Mouse (Mus musculus): ENCODE results near the gene Akap13. TPM values are rescaled to one million over a fixed set of nuclear protein-coding genes. Genes with fewer than 3 reads are reported as not detected.

Akap13 gene
- polyA plus RNA-seq, 1 experiment from 2014 or later, result 24.3 TPM

DNA sequence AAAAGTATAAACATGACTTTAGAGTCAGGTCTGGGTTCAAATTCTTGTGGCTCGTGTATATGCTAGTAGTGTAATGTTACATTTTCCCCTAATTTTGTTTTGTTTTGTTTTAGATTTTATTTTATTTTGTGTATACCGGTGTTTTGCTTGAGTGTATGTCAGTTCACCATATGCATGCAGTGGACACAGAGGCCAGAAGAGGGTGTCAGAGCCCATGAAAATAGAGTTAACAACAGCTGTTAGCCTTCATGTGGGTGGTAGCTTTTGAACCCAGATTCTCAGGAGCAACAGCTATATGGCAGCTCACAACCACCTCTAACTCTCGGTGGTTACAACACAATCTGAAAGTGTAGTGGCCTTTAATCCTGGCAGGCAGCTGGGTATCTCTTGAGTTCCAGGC lies 66.9 kb downstream of the Akap13 start:
- 79% methylated on average over 3 of the region's 3 CpGs for WGBS
- no peak overlapping the region for H3K9ac ChIP-seq (ENCODE audit: low read depth, low read length)
- peaks cover 24% of the 10 kb centered on the region for H3K4me1 ChIP-seq (replicated peaks; ENCODE audit: insufficient read depth, low read length)
- H3K4me2 ChIP-seq (ENCODE audit: low read length), result no peak overlapping the region
- H3K27me3 ChIP-seq (ENCODE audit: insufficient read depth, low read length), result no peaks in the 10 kb centered on the region
- H3K9me3 ChIP-seq (replicated peaks; ENCODE audit: low read length), result no peaks in the 10 kb centered on the region
- ATAC-seq (replicated peaks; ENCODE audit: low FRiP score, low read depth) (no peak), DNase-seq (ENCODE audit: low spot score) (no peak)
- TF ChIP-seq CTCF (IDR thresholded peaks at IDR 0.05; ENCODE audit: low read depth), result peak; percentile 38
- no peaks in the 10 kb centered on the region for H3K36me3 ChIP-seq (ENCODE audit: insufficient read depth, low read length)
- no peak overlapping the region for H3K4me3 ChIP-seq (replicated peaks; ENCODE audit: low read depth, low read length)
- H3K27ac ChIP-seq, result no peak overlapping the region

- no peak for ATAC-seq (replicated peaks; ENCODE audit: low FRiP score, low read depth)
Observed at GRCm38 (mm10) chr7:75524789-75525569, 69.6 kb downstream of the Akap13 start.

GRCm38 (mm10) chr7:75525716-75526401 lies 70.5 kb downstream of the Akap13 start:
- no peaks in the 10 kb centered on the region for H3K36me3 ChIP-seq (ENCODE audit: insufficient read depth, low read length)
- TF ChIP-seq CTCF (IDR thresholded peaks at IDR 0.05; ENCODE audit: low read depth), result no peak
- no peak overlapping the region for H3K4me3 ChIP-seq (replicated peaks; ENCODE audit: low read depth, low read length)
- H3K27ac ChIP-seq, result 0 out of 2 replicates have a peak overlapping the region, but pooled peaks have one; percentile 19
- no peak overlapping the region for H3K9ac ChIP-seq (ENCODE audit: low read depth, low read length)
- no peaks in the 10 kb centered on the region for H3K27me3 ChIP-seq (ENCODE audit: insufficient read depth, low read length)
- H3K4me2 ChIP-seq (ENCODE audit: low read length), result no peak overlapping the region
- no peaks in the 10 kb centered on the region for H3K9me3 ChIP-seq (replicated peaks; ENCODE audit: low read length)
- ATAC-seq (replicated peaks; ENCODE audit: low FRiP score, low read depth) (no peak), DNase-seq (ENCODE audit: low spot score) (peak; percentile 64)
- 31% methylated on average over 4 of the region's 4 CpGs for WGBS
- H3K4me1 ChIP-seq (replicated peaks; ENCODE audit: insufficient read depth, low read length), result peaks cover 22% of the 10 kb centered on the region

More at GRCm38 (mm10) chr7:75524789-75525569, 69.6 kb downstream of the Akap13 start:
- Histone ChIP-seq H3K27me3 (ENCODE audit: insufficient read depth, low read length) (no peaks in the 10 kb centered on the region), H3K9ac (ENCODE audit: low read depth, low read length) (no peak overlapping the region), H3K4me2 (ENCODE audit: low read length) (no peak overlapping the region), H3K4me1 (replicated peaks; ENCODE audit: insufficient read depth, low read length) (peaks cover 22% of the 10 kb centered on the region), H3K9me3 (replicated peaks; ENCODE audit: low read length) (no peaks in the 10 kb centered on the region), H3K27ac (peak overlapping the region; percentile 60), H3K4me3 (replicated peaks; ENCODE audit: low read depth, low read length) (no peak overlapping the region), H3K36me3 (ENCODE audit: insufficient read depth, low read length) (no peaks in the 10 kb centered on the region)
- no peak for TF ChIP-seq CTCF (IDR thresholded peaks at IDR 0.05; ENCODE audit: low read depth)
- peak; percentile 91 for DNase-seq (ENCODE audit: low spot score)

DNA sequence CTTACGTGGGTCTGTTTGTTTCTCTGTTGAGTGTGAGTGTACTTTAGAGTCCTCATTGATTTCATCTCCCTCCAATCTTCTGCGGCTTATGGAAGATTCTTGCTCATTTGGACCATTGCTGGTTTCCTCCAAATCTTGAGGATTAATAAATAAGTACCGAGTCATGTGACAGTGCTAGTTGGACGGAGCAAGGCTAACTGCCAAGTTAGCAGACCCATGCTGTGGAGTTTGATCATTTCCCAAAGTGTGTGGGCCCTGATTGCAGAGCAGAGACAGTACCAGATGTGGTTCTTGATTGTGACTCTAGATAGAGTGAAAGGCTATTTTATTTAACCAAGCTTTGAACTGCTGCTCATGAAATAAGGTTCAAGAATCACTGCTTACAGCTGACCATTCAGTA lies 73.4 kb downstream of the Akap13 start:
- TF ChIP-seq CTCF (IDR thresholded peaks at IDR 0.05; ENCODE audit: low read depth), result no peak
- WGBS, result 72% methylated on average over 4 of the region's 4 CpGs
- no peak for DNase-seq (ENCODE audit: low spot score)

GRCm38 (mm10) chr7:75529857-75530437 lies 74.6 kb downstream of the Akap13 start:
- Histone ChIP-seq H3K27me3 (ENCODE audit: insufficient read depth, low read length) (no peaks in the 10 kb centered on the region), H3K36me3 (ENCODE audit: insufficient read depth, low read length) (no peaks in the 10 kb centered on the region), H3K9me3 (replicated peaks; ENCODE audit: low read length) (no peaks in the 10 kb centered on the region), H3K9ac (ENCODE audit: low read depth, low read length) (no peak overlapping the region), H3K4me2 (ENCODE audit: low read length) (no peak overlapping the region), H3K4me3 (replicated peaks; ENCODE audit: low read depth, low read length) (no peak overlapping the region), H3K27ac (no peak overlapping the region), H3K4me1 (replicated peaks; ENCODE audit: insufficient read depth, low read length) (peaks cover 12% of the 10 kb centered on the region)
- no peak for TF ChIP-seq CTCF (IDR thresholded peaks at IDR 0.05; ENCODE audit: low read depth)
- no peak for DNase-seq (ENCODE audit: low spot score)
- no peak for ATAC-seq (replicated peaks; ENCODE audit: low FRiP score, low read depth)
- WGBS, result 76% methylated on average over 7 of the region's 7 CpGs

More for the DNA sequence above, 73.4 kb downstream of the Akap13 start:
- no peak overlapping the region for H3K4me3 ChIP-seq (replicated peaks; ENCODE audit: low read depth, low read length)
- no peaks in the 10 kb centered on the region for H3K9me3 ChIP-seq (replicated peaks; ENCODE audit: low read length)
- no peaks in the 10 kb centered on the region for H3K36me3 ChIP-seq (ENCODE audit: insufficient read depth, low read length)
- no peak overlapping the region for H3K27ac ChIP-seq
- H3K9ac ChIP-seq (ENCODE audit: low read depth, low read length), result no peak overlapping the region
- H3K4me2 ChIP-seq (ENCODE audit: low read length), result no peak overlapping the region
- peaks cover 15% of the 10 kb centered on the region for H3K4me1 ChIP-seq (replicated peaks; ENCODE audit: insufficient read depth, low read length)
- H3K27me3 ChIP-seq (ENCODE audit: insufficient read depth, low read length), result no peaks in the 10 kb centered on the region
- ATAC-seq (replicated peaks; ENCODE audit: low FRiP score, low read depth), result no peak

DNA sequence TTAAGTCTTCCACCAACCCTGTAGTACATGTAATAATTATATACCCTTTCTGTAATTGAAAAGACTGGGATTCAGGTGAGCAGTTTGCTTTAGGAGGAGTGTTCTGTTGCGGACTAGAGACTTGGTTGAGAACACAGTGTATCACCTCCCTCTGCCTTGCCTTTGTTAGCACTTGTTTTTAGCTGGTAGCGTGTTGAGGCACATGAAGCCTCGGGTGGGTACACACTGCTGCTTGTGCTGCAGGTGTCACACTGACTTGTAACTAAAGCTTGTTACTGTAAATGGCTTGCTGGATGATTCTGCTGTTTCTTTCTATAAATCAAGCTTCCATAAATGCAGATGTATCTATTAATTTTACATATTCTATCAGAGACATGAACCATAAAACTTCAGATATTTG lies 75.3 kb downstream of the Akap13 start:
- Histone ChIP-seq H3K4me1 (replicated peaks; ENCODE audit: insufficient read depth, low read length) (peaks cover 11% of the 10 kb centered on the region), H3K9ac (ENCODE audit: low read depth, low read length) (no peak overlapping the region), H3K4me3 (replicated peaks; ENCODE audit: low read depth, low read length) (no peak overlapping the region), H3K36me3 (ENCODE audit: insufficient read depth, low read length) (no peaks in the 10 kb centered on the region), H3K27me3 (ENCODE audit: insufficient read depth, low read length) (no peaks in the 10 kb centered on the region), H3K4me2 (ENCODE audit: low read length) (no peak overlapping the region), H3K9me3 (replicated peaks; ENCODE audit: low read length) (no peaks in the 10 kb centered on the region), H3K27ac (no peak overlapping the region)
- WGBS, result 90% methylated on average over 3 of the region's 3 CpGs
- no peak for TF ChIP-seq CTCF (IDR thresholded peaks at IDR 0.05; ENCODE audit: low read depth)
- no peak for ATAC-seq (replicated peaks; ENCODE audit: low FRiP score, low read depth)
- no peak for DNase-seq (ENCODE audit: low spot score)
